Mouse (Mus musculus) splenic B cell, adult 2 months (primary cell): ENCODE data around the gene 4833427G06Rik.
"Not testable (repeated sequence)": the region's sequence is repeated elsewhere in the genome, so short reads cannot be mapped to it uniquely, and the experiment has no call there.

Experiments used
- DNase-seq: peaks from one replicate; pipeline ENCODE4 v3.0.0-alpha.2; 2011; ENCODE audit warnings: low read depth, low spot score
- H3K27me3 ChIP-seq: 2 replicates; pipeline ENCODE4 v1.6.1; 2012; ENCODE audit warnings: mild to moderate bottlenecking, low read length, moderate library complexity, mixed read lengths; ENCODE audit not compliant: control insufficient read depth, poor library complexity, insufficient read depth, severe bottlenecking
- H3K36me3 ChIP-seq: 2 replicates; pipeline ENCODE4 v1.6.1; 2012; ENCODE audit warnings: mild to moderate bottlenecking, low read length, moderate library complexity, mixed read lengths; ENCODE audit not compliant: control insufficient read depth, poor library complexity, insufficient read depth, severe bottlenecking

The 4833427G06Rik gene

GRCm38 (mm10) chr9:51101756-51102425, at the start of gene 4833427G06Rik:
TSS of gene 4833427G06Rik (minus strand) at chr9:51102078.
- H3K36me3 ChIP-seq, result no peaks in the 10 kb centered on the region
- no peaks in the 10 kb centered on the region for H3K27me3 ChIP-seq
- peak; percentile 9 for DNase-seq

- no peak for DNase-seq
- H3K36me3 ChIP-seq, result no peaks in the 10 kb centered on the region
- no peaks in the 10 kb centered on the region; the same call in 1 of the 2 replicates for H3K27me3 ChIP-seq
These were observed 45.4 kb upstream of the 4833427G06Rik start for GRCm38 (mm10) chr9:51147294-51147693.

GRCm38 (mm10) chr9:51146496-51146895, 44.6 kb upstream of the 4833427G06Rik start:
- no peak for DNase-seq
- Histone ChIP-seq H3K27me3 (no peaks in the 10 kb centered on the region), H3K36me3 (no peaks in the 10 kb centered on the region)

- H3K27me3 ChIP-seq, result no peaks in the 10 kb centered on the region
- DNase-seq, result no peak
- no peaks in the 10 kb centered on the region for H3K36me3 ChIP-seq
These were observed 42.3 kb upstream of the 4833427G06Rik start for GRCm38 (mm10) chr9:51144218-51144617.

- Histone ChIP-seq H3K36me3 (no peaks in the 10 kb centered on the region), H3K27me3 (no peaks in the 10 kb centered on the region)
- no peak for DNase-seq
These were observed 41.6 kb upstream of the 4833427G06Rik start for GRCm38 (mm10) chr9:51143437-51143836.

- H3K36me3 ChIP-seq, result no peaks in the 10 kb centered on the region
- DNase-seq, result no peak
- no peaks in the 10 kb centered on the region for H3K27me3 ChIP-seq
These were observed 38.8 kb upstream of the 4833427G06Rik start for GRCm38 (mm10) chr9:51140711-51141110.

- DNase-seq, result not testable (repeated sequence)
These were observed 37.5 kb upstream of the 4833427G06Rik start for GRCm38 (mm10) chr9:51139401-51139800.

GRCm38 (mm10) chr9:51138301-51138700, 36.4 kb upstream of the 4833427G06Rik start:
- no peaks in the 10 kb centered on the region for H3K36me3 ChIP-seq
- DNase-seq, result no peak

More at GRCm38 (mm10) chr9:51139401-51139800, 37.5 kb upstream of the 4833427G06Rik start:
- not testable (repeated sequence) for H3K27me3 ChIP-seq, H3K36me3 ChIP-seq

GRCm38 (mm10) chr9:51137836-51138235, 36.0 kb upstream of the 4833427G06Rik start:
- H3K36me3 ChIP-seq, result no peaks in the 10 kb centered on the region
- H3K27me3 ChIP-seq, result no peaks in the 10 kb centered on the region
- no peak for DNase-seq

More at GRCm38 (mm10) chr9:51138301-51138700, 36.4 kb upstream of the 4833427G06Rik start:
- H3K27me3 ChIP-seq, result no peaks in the 10 kb centered on the region

GRCm38 (mm10) chr9:51137432-51137831, 35.6 kb upstream of the 4833427G06Rik start:
- Histone ChIP-seq H3K27me3 (no peaks in the 10 kb centered on the region), H3K36me3 (no peaks in the 10 kb centered on the region)
- no peak for DNase-seq

GRCm38 (mm10) chr9:51136985-51137384, 35.1 kb upstream of the 4833427G06Rik start:
- no peaks in the 10 kb centered on the region for H3K36me3 ChIP-seq
- DNase-seq, result peak; percentile 32
- H3K27me3 ChIP-seq, result no peaks in the 10 kb centered on the region

GRCm38 (mm10) chr9:51114767-51115166, 12.9 kb upstream of the 4833427G06Rik start:
- no peak for DNase-seq
- Histone ChIP-seq H3K36me3 (no peaks in the 10 kb centered on the region), H3K27me3 (no peaks in the 10 kb centered on the region)

- no peak for DNase-seq
- Histone ChIP-seq H3K36me3 (no peaks in the 10 kb centered on the region), H3K27me3 (no peaks in the 10 kb centered on the region)
These were observed 3.9 kb upstream of the 4833427G06Rik start for GRCm38 (mm10) chr9:51105751-51106150.

- H3K27me3 ChIP-seq, result no peaks in the 10 kb centered on the region
- H3K36me3 ChIP-seq, result no peaks in the 10 kb centered on the region
- no peak for DNase-seq
These were observed 2.1 kb upstream of the 4833427G06Rik start for GRCm38 (mm10) chr9:51103808-51104514.
